Mouse (Mus musculus) ovary, postnatal 10 days (tissue): ENCODE results near the gene Fam214a.

Experiments used
- DNase-seq: peaks from one replicate; pipeline ENCODE4 v3.0.0; 2022; ENCODE audit warnings: low spot score

Fam214a gene

DNA sequence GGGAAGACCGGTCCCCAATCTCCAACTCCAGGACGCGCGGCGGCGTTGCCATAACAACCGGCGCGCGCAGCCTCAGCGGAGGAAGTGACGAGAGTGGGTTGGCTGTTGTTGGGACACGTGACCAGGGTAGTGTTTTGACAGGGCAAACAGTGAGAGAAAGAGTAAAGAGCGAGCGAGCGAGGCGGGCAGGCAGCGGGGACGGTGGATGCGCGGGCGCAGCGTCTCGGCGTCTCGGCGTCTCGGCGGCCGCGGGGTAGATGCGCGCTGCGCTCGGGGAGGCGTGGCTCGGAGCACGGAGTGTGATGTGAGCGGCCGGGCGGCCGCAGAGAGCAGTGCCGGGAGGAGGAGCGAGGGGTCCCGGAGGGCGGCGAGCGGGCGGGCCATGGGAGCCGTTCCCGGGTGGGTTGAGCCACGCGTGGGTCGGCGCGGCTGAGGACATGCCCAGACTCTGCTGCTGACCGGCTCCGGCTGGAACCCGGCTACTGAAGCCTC lies at the start of gene Fam214a:
TSS of gene Fam214a (plus strand) at position 129 of the 492 bp plus-strand sequence.
- DNase-seq: peak; percentile 88

DNA sequence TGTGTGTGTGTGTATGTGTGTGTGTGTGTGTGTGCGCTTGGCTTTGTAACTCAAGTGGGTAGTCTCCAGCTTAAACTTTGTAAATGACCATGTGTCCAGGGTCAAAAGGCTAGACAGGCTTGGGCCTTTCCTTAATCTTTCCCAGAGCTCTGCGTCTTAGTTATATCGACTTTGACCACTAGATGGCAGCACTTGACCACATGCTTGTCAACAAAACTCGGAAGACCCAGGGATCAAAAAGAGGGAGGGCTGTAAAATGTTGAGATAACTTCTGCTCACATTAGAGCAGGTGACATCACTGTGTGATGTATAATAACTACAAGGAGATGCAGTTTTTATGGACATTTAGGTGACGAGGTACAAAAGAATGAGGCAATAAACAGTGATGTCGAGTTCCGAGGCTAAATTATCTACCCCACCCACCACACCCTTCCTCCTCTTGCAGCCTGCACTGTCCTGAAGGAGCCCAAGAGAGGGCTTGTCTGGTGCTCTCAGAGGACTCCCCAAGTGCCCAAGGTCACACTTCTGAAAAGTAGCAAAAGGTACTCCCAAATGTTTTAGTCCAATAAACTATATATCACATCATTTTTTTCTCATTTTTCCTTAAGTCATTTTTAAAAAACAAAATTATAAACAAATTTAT lies 47.7 kb upstream of the Fam214a start:
- peak; percentile 29 for DNase-seq

DNA sequence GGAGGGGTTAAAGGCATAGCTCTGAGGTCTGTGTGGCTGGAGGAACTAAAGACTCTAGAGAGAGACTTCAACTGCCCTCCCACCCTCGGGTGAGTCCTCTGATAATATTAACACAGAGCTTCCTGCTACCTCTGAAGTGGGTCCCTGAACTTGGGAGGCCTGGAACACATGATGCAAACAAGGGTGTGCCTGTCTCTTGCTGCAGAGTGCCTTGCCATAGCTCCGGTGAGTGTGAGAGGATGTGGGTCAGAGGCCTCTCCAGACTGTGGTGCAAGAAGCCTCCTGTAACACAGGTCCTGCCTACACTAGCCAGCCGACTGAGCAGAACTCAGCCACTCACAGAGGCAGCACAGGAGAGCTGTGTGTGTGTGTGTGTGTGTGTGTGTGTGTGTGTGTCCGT lies 45.7 kb upstream of the Fam214a start:
- no peak for DNase-seq

DNA sequence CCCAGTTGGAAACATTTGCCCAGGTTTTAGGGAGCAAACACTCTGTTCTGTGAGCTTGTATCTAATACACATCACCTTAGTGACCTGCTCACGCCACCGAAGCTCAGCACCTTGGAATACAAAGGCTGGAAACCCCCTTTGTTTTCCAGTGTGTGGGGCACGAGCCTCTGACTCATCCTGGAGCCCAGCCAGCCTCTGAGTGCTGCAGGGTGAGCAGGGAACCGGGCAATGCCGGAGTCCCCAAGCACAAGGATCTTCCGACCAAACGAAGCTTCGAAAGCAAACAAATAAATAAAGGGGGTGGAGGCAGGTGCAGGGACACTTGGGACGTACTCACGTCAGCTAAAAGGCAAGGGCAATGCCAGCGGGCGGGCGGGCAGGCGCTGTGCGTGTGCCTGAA lies 43.4 kb upstream of the Fam214a start:
- DNase-seq: no peak

DNA sequence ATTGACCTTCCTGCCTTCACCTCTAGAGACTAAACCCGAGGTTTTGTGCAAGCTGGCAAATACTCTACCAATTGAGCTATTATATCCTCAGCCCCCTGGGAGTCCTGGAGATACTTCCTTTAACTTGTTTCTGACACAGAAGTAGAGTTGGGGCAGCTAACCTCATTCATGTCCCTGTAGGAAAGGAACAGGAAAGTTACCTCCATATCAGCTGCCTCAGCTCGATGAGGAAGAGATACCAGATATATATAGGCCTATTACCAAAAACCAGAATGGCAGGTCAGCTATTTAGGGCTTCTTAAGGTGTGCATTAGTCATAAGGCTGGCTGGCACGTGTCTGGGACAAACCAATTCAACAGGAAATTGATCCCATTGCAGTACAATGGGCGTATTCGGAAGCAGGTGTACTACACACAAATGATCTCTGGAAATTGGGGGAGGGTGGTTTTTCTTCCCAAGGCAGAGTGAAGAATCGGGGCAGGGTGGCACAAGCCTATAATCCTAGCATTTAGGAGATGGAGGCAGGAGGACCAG lies 42.4 kb upstream of the Fam214a start:
- no peak for DNase-seq

DNA sequence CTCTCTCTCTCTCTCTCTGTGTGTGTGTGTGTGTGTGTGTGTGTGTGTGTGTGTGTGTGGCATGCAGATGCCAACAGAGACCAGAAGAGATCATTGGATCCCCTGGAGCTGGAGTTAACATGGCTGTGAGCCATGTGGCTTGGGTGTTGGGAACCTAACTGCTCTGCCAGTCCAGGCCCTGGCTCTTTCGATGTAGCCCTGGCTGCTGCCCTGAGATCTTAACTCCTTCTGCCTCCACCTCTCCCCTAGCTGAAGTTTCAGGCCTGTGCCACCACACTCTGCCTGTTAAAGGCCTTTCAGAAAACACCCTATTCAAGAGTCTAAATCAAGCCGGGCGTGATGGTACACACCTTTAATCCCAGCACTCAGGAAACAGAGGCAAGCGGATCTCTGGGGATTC lies 41.3 kb upstream of the Fam214a start:
- DNase-seq: no peak

DNA sequence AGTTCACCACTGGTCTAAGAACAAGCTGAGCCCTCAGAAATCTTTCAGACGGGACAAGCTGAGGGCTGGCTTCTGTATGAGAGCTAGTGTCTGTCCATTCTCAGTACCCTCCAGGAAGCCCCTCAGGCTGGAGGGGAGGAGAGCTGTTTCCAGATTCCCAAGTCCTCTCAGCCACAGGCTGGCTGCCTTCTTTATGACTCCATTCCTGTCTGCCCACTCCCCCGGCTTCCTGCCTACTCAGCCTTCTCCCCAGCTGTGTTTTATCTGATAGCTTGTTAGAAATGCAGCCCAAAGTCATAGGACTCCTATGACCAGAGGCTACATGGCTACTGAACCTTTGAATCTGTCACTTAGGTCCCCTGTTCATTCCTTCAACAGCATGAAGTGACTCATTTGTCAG lies 40.8 kb upstream of the Fam214a start:
- DNase-seq: no peak

DNA sequence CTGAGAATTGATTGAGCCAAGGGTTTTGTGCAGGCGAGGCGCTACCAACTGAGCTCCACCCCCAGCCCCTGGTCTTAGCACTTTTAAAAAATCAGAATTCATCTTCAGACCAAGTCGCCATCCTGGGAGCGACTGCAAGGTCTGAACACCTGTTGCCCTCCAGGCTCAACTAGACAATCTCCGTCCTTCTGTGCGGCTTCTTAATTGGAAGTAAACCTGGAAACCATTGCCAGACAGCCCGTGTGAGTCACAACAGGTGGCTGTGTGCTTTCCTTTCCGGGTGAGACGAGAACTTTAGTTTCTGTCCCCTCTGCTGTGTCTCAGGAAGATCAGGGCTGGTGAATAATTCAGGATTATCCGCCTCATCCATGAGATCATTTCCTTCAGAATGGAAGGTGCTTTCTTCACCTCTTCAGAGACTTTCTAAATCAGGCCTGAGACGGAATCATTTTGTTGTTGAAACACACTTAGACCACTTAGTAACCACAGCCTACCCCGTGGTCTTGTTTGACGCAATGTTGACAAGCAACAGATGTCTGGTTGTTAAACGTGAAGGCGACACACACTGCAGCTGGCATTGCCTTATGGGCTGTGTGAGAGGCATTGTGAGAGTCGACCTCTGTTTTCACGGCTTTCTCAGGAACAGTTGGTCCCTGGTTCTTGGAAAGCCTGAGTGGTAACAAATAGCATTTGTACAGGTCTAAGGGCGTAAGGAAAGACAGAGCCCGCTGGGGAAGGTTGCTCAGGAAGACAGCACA lies 39.9 kb upstream of the Fam214a start:
- no peak for DNase-seq

DNA sequence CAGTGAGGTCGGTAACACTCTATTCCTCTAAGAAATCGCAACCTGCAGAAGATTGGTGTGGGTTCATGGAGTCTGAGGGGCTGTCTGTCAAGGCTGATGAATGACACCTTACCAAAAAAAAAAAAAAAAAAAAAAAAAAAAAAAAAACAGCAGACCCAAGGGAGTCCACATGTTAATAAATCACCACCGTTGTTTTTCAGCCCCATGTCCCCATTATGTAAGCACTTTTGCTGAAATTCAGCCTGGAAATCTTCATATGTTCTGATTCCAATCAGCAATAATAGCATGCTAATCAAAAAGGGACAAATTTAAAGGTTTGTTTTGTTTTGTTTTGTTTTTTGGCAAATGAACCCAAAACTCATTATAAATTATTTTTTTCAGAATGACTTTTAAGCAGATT lies 37.1 kb upstream of the Fam214a start:
- DNase-seq: no peak

DNA sequence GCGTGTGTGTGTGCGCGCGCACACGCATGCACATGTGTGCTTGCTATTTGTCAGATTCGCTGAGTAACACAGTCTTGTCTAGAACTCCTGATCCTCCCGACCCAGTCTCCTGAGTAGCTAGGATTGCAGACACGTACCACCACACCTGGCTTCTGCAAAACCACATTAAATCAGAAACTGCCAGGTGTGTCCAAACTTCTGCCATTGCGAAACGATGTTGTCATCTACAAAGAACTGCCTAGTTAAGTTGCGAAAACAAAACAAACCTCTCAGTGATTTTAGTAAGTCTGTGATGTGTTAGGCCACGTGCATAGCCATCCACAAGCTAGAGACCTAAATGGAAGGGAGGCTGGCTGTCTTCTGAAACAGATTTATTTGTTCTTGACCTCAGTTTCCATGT lies 32.2 kb upstream of the Fam214a start:
- no peak for DNase-seq

DNA sequence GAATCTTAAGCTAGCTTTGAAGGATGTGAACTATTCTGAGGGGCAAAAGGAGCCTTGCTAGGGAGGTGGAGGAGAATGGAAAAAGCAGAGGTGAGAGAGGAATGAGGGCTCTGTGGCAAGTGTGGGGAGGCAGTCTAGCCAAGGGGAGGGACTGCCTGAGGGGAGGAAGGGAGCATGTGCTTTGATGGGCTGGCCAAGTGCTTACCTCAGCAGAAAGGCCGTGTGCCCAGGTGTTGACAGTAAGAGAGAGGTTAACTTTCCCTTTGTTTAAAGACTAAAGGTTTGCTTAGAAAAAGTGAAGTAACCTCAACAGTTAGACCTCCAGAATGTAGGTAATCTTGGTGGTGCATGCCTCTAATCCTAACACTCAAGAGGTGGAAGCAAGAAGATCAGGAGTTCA lies 31.3 kb upstream of the Fam214a start:
- no peak for DNase-seq

DNA sequence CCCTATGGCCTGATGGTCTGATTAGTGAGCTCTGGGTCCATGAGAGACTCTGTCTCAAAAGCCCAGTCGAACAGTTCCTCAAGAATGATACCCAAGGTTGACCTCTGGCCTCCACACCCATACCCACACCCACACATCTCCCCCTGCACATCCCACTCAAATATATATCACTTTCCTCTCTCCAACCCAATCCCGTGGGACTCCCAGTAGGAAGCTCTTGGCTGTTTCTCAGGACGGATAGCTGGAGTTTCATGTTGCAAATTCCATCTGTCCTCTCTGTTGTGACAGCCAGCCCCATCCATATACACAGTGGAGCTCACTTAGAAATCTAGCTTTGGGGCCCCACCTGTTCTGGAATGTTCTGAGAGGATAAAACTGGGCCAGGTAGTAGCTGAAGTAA lies 29.8 kb upstream of the Fam214a start:
- no peak for DNase-seq

DNA sequence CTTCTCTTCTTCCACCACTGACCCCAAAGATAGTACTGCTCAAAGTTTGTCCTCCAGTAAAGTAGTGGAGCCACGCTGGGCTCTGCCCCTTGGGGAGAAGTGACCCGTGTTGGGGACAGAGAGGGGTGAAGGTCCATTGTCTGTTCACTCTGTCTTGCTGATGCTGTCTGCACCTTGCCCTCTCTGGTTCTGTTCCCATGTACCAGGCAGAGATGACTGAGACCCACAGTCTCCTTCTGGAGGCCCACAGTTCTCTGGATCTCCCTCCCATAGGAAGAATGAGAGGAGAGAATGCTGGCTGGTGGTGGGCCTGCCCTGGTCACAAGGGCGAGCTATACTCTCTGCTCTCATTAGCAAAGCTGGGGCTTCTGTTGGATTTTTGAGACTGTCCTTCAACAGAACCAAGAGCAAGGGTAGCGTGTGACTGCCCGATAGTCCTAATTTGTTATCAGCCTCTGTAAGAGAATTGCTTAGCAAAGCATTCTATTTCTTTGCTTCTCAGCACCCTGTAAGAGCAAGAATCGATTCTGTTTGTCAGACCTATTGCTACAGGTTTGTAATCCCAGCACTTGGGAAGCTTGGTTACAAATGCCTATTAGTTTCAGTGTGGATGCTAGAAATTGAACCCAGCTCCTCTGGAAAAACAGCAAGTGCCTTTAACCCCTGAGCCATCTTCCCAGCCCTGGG lies 29.2 kb upstream of the Fam214a start:
- no peak for DNase-seq

DNA sequence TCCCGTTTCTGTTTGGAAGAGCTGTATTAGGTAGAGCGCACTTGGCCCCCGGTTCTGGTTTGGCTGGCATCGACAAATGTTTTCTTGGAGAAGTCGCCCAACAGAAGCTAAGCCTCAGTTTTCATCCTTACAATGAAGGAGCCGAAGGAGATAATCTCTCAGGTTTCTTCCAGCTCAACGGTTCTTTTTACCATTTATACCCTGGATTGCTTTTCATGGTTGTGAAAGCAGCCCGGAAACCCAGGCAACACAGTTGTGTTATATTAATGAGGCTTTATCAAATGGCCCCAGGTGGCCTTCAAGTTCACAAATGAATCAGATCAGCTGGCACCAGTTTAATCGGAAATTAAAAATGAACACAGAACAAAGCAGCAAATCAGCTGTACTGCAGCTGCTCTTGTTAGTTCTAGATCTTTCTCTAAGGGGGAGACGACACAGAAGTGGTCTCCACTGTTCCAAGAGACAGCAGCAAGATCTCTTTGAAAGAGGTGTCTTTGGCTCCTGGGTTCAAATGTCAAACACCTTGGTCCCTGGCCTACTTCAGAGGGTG lies 27.4 kb upstream of the Fam214a start:
- DNase-seq: no peak

DNA sequence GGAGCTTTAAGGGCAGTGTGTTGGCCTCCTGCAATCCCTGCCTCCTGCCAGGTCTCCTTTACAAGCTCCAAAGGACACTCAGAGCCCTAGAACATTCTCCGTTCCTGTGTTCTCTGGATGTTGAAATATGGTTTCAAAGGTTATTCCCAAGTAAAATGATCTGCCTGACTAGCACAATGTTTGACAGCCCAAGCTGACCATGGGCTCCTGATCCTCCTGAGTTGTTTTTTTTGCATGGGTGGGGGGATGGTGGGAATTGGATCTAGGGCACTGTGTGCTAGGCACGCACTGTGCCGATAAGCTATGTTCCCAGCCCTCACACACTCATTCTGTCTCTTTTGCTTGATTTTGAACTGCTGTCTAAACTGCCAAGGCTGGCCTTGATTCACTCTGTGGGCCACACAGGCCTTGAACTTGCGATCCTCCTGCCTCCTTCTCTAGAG lies 22.7 kb upstream of the Fam214a start:
- no peak for DNase-seq

DNA sequence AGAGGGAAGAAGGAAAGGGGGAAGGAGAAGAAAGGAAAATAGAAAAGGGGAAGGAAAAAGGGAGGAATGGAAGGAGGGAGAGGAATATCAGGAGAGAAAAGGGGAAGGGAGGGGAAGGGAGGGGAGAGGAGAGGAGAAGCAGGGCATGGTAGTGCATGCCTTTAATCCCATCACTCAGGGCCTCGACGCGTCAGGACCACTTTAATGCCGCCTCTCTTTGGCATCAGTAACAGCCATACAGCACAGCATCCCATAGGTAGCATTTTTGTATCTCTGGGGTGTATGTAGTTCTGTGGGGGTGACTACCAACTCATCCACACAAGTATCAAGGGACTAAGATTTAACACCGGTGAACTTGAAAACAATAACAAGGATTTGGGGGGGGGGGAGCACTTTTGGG lies 22.0 kb upstream of the Fam214a start:
- no peak for DNase-seq

DNA sequence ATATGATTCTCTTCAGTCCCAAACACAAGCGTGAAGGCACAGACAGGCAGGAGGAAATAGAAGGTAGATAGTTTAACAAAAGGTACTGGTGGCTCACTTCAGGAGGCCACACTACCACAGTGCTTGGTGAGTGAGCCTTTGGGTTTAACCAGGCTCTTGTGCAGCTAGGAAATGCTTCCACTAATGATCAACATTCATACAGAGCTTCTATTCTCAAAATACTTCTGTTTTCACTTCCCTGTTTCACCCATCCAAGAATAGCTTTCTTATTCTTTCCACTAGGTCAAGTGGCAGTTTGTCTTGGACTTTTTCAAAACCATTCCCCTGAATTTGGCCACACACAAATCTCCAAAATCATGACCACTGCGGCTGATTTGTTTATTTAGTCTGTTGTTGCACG lies 17.4 kb upstream of the Fam214a start:
- DNase-seq: no peak

DNA sequence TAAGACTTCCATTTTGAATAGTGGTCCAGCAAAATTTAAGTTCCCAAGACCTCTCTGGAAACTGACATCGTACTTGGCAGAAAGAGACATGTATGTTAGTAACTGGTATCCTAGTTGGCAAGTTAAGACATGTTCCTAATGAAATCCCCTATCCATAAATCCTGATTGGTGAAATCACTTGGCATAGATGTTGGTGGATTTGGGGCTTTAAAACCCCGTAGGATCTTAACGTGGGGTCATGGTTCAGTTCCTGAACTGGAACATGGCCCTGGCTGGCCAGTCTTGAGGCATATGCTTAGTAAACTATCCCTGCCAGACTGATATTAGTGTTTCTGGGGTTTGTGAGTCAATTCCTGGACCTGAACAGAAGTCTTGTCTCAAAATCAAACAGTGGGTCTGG lies 14.9 kb upstream of the Fam214a start:
- no peak for DNase-seq

DNA sequence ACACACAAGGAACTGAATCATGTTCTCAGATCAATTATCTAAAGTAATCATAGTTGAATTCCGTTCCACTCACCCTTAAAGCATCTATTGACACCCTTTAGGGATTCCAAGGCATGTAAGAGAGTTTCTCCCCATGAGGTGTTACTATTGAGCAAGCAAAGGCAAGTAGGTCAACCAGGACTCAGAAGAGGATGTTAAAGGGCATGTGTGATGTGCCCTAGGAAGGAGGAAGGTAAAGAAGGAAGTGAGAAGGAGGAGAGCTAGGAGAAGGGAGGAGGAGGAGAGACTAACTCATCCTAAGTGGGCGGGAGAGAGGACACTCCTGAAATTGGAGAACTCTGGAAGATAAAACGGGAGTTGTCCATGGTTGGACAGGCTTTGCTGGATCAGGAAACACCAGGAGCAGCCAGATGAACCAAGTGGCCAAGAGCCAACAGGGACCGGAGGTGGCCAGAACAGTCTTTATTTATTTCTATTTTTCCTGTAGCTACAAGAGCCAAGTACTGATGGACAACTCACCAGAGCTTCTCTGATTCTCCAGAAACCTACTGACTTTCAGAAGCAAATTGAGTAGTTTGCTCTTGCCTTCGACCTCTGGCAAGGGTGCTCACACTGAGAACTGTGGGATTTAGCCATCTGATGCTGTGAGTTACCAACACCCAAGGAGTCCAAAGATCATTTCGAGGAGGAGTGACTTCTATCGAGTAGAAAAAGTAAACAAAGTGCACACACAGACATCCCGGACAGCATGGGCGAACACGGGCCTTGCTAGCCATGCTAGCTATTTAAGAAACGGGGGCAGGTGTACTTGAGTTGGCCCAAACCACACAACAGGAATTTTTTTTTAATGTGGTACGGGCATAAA lies 13.8 kb upstream of the Fam214a start:
- DNase-seq: no peak

DNA sequence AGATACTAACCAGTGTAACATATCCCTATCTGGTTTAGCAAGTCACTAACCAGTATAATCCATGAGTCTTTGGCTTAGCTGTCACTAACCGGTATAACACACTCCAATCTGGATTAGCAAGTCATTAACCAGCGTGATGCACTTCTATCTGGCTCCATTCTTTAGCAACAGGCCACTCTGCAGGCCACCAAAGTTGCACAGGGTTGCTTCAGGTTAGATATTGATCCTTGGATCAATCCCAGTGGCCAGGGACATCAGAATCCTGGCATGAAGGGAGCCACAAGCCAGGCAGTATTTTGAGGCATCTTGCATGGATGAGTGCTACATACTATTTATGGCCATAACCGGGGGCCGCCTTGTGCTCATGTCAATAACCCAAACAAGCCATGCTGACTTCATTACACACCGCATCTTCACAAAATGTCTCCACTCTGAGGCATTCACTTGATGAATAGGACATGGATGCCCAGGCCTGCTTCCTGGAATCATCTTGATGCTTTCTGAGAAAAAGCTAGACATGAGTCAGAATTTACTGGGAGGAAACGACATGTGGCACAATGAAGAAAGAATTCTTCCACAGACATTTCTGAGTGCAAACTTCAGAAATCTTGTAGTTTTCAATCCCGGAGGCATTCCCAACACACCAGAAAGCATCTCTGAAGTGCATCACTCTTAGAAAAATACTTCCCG lies 5.8 kb upstream of the Fam214a start:
- no peak for DNase-seq

DNA sequence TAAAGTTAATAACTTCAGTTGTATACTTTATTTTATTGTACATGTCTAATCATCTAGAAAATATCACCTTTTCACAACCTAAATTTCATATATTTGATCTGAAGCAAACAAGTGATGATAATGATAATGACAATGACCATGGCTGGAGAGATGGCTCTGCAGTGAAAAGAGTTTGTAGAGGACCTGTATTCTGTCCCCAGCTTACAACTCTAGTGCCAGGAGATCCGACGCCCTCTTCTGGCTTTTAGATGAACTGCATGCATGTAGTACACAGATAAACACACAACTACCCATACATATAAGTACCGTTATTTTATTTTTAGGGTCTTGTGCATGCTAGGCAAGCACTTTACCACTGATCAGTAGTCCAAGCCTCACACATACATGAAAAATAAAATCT lies 1.2 kb upstream of the Fam214a start:
- no peak for DNase-seq
